Mouse (Mus musculus) cerebellum, adult 9-11 months (tissue): ENCODE data around the gene Ptger2.

Source experiments
- DNase-seq: peaks from one replicate; pipeline ENCODE4 v3.0.0; 2022

Gene Ptger2

DNA sequence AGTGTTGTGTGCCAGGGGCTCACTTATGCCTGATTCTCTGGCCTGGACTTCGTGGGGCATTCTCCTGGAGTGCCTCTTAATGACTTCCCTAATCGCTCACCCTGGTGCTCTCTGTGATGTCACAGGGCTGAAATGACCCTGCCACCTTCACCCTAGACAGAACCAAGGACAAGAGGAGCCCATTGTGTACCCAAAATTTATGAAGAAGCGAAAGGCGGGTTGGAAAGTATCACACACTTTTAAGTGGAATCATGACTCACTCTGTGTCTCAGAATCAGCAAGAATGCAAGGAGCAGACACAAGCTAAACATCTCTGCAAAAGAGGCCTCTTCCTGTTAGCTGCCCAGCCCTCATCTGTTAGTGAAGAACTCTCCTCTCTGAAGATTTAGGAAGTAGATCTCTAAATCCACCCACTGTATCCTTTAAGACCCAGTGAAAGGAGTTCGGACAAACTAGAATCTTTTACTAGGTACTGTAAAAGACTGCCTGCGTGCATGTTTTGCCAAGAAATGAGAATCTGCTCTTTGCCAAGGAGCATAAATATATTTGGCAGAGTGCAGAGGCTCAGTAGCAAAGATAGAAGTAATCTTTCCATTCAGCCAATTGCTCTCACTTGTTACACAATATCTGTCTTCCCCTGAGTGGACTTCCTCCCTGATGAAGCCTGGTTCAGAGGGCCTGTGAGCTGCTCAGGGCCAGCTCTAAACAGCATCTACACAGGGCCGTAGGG, 61.9 kb downstream of the Ptger2 start:
- DNase-seq: no peak

- DNase-seq: no peak
Measured at GRCm38 (mm10) chr14:45050419-45050776, 62.4 kb downstream of the Ptger2 start.

GRCm38 (mm10) chr14:45051116-45051515, 63.1 kb downstream of the Ptger2 start:
- DNase-seq: no peak
